Mouse (Mus musculus): Measurements from ENCODE around the gene Asb3. TPM values are rescaled to one million over a fixed set of nuclear protein-coding genes. Genes with fewer than 3 reads are reported as not detected.

The Asb3 gene
- polyA plus RNA-seq (2014; fragmentation: Nextera tagmentation; extraction: Ambion mirVana), result 18.9 and 21.8 TPM in 2 replicates

- ATAC-seq (replicated peaks; ENCODE audit: low FRiP score) (peak; percentile 80), DNase-seq (ENCODE audit: low spot score) (peak; percentile 45)
- no peaks in the 10 kb centered on the region for H3K9me3 ChIP-seq (ENCODE audit: control insufficient read depth, low read length)
- peak within 1 kb of the TSS; percentile 17; the same call in 1 of the 2 replicates for H3K9ac ChIP-seq (ENCODE audit: low read depth, low read length)
- WGBS, result 6% methylated on average over 41 of the region's 41 CpGs
- H3K4me2 ChIP-seq, result peak within 1 kb of the TSS; percentile 74
- no peaks in the 10 kb centered on the region for H3K36me3 ChIP-seq (ENCODE audit: control insufficient read depth, insufficient read depth, low read length)
- peak within 1 kb of the TSS; percentile 42 for H3K4me3 ChIP-seq (ENCODE audit: low read depth, low read length)
- H3K27ac ChIP-seq (ENCODE audit: low read depth, low read length), result no peak within 1 kb of the TSS
- no peaks in the 10 kb centered on the region; the same call in 1 of the 2 replicates for H3K27me3 ChIP-seq (replicated peaks; ENCODE audit: control insufficient read depth, insufficient read depth, low read length)
- H3K4me1 ChIP-seq (replicated peaks; ENCODE audit: control insufficient read depth, insufficient read depth, low read length), result no peaks in the 10 kb centered on the region
Measured at GRCm38 (mm10) chr11:30885171-30885871, at the start of gene Asb3, which contains the start of gene Gpr75. TSS of gene Asb3 (plus strand) at chr11:30885416. TSS of gene Gpr75 (plus strand) at chr11:30885358.

DNA sequence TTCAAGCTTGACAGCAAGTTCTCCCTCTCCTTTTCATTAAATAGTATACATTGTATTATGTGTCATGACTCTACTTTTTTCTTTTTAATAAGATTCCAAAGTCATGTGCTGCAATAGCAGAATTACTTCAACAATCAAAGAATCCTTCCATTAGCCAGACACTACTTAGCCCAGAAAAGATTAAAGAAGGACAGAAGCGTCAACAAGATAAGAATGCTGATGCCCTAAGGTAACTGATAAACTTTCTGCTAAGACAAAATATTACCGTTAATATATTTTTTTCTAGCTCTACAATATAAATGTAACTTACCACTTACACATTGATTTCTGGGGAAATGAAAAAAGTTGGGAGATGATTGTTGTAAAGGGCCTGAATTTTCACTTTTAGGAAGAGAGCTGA, 46.4 kb upstream of the Asb3 start:
- Histone ChIP-seq H3K9ac (ENCODE audit: low read depth, low read length) (no peak overlapping the region), H3K4me3 (ENCODE audit: low read depth, low read length) (no peak overlapping the region), H3K27me3 (replicated peaks; ENCODE audit: control insufficient read depth, insufficient read depth, low read length) (no peaks in the 10 kb centered on the region), H3K4me1 (replicated peaks; ENCODE audit: control insufficient read depth, insufficient read depth, low read length) (no peaks in the 10 kb centered on the region), H3K4me2 (no peak overlapping the region), H3K36me3 (ENCODE audit: control insufficient read depth, insufficient read depth, low read length) (peaks cover 8% of the 10 kb centered on the region; the same call in 1 of the 2 replicates), H3K27ac (ENCODE audit: low read depth, low read length) (no peak overlapping the region), H3K9me3 (ENCODE audit: control insufficient read depth, low read length) (no peaks in the 10 kb centered on the region)
- 83% methylated on average over 2 of the region's 2 CpGs for WGBS
- DNase-seq (ENCODE audit: low spot score), result no peak
- no peak for ATAC-seq (replicated peaks; ENCODE audit: low FRiP score)

DNA sequence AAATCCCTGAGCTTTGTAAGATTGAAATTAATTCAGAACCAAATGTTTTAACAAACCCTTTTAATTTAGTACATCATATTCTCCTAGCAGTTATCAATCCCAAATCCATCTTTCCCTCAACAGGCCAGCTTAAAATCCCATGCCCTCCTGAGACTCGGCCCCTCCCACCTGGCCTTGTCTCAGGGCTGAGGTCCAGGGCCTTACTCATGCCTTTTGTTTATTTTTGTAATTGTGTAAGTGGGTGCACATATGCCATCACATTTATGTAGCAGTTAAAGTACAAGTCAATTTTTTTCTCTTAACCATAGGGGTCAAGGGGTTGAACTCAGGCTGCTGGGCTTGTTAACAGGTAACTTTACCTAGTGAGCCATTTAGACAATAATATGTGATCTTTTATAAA, 40.9 kb upstream of the Asb3 start:
- Histone ChIP-seq H3K27me3 (replicated peaks; ENCODE audit: control insufficient read depth, insufficient read depth, low read length) (no peaks in the 10 kb centered on the region), H3K9me3 (ENCODE audit: control insufficient read depth, low read length) (no peaks in the 10 kb centered on the region), H3K4me1 (replicated peaks; ENCODE audit: control insufficient read depth, insufficient read depth, low read length) (no peaks in the 10 kb centered on the region), H3K36me3 (ENCODE audit: control insufficient read depth, insufficient read depth, low read length) (peaks cover 18% of the 10 kb centered on the region; the same call in 1 of the 2 replicates), H3K27ac (ENCODE audit: low read depth, low read length) (no peak overlapping the region), H3K4me2 (no peak overlapping the region), H3K9ac (ENCODE audit: low read depth, low read length) (no peak overlapping the region), H3K4me3 (ENCODE audit: low read depth, low read length) (no peak overlapping the region)
- WGBS, result 93% methylated on average over 1 of the region's 1 CpGs
- ATAC-seq (replicated peaks; ENCODE audit: low FRiP score) (no peak), DNase-seq (ENCODE audit: low spot score) (no peak)

DNA sequence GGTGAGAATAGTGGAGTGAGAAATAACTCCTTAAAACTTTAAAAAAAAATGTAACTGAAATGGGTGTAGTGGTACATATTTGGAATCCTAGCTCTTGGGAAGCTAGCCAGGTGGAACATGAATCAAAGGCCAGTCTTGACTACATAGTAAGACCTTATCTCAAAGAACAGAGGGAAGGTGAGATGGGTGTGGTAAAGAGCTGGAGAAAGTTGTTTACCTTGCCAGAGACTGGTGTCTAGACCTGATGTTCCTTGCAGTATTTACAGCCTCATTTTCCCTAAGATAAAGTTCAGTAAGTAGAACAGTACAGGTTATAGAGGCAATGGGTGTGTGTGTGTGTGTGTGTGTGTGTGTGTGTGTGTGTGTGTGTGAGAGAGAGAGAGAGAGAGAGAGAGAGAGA, 12.8 kb upstream of the Asb3 start:
- Histone ChIP-seq H3K9ac (ENCODE audit: low read depth, low read length) (no peak overlapping the region), H3K9me3 (ENCODE audit: control insufficient read depth, low read length) (no peaks in the 10 kb centered on the region), H3K4me1 (replicated peaks; ENCODE audit: control insufficient read depth, insufficient read depth, low read length) (no peaks in the 10 kb centered on the region), H3K4me2 (no peak overlapping the region), H3K27me3 (replicated peaks; ENCODE audit: control insufficient read depth, insufficient read depth, low read length) (no peaks in the 10 kb centered on the region), H3K27ac (ENCODE audit: low read depth, low read length) (no peak overlapping the region), H3K36me3 (ENCODE audit: control insufficient read depth, insufficient read depth, low read length) (peaks cover 9% of the 10 kb centered on the region; the same call in 1 of the 2 replicates), H3K4me3 (ENCODE audit: low read depth, low read length) (no peak overlapping the region)
- DNase-seq (ENCODE audit: low spot score) (no peak), ATAC-seq (replicated peaks; ENCODE audit: low FRiP score) (no peak)

GRCm38 (mm10) chr11:30888153-30888552, 2.9 kb downstream of the Asb3 start:
- WGBS, result 80% methylated on average over 2 of the region's 2 CpGs
- ATAC-seq (replicated peaks; ENCODE audit: low FRiP score), result no peak

DNA sequence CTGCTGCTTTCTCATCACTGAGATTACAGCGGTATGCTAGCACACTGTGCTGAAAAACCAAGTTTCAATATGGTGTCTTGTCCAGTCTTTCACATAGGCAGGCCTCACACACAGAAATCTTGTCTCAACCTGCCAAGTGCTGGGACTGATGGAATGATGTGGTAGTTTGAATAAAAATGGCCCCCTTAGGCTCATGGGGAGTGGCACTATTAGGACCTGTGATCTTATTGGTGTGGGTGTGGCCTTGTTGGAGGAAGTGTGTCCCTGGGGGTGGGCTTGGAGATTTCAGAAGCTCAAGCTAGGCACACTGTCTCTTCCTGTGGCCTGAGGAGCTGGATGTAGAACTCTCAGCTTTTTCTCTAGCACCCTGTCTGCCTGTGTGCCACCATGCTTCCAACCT, 11.0 kb downstream of the Asb3 start:
- Histone ChIP-seq H3K27ac (ENCODE audit: low read depth, low read length) (no peak overlapping the region), H3K36me3 (ENCODE audit: control insufficient read depth, insufficient read depth, low read length) (no peaks in the 10 kb centered on the region), H3K4me2 (no peak overlapping the region), H3K4me1 (replicated peaks; ENCODE audit: control insufficient read depth, insufficient read depth, low read length) (no peaks in the 10 kb centered on the region), H3K4me3 (ENCODE audit: low read depth, low read length) (no peak overlapping the region), H3K9me3 (ENCODE audit: control insufficient read depth, low read length) (no peaks in the 10 kb centered on the region), H3K27me3 (replicated peaks; ENCODE audit: control insufficient read depth, insufficient read depth, low read length) (no peaks in the 10 kb centered on the region), H3K9ac (ENCODE audit: low read depth, low read length) (no peak overlapping the region)
- DNase-seq (ENCODE audit: low spot score), result no peak
- ATAC-seq (replicated peaks; ENCODE audit: low FRiP score), result no peak
- WGBS, result 88% methylated on average over 1 of the region's 1 CpGs

More at GRCm38 (mm10) chr11:30888153-30888552, 2.9 kb downstream of the Asb3 start:
- H3K4me2 ChIP-seq, result no peak overlapping the region
- H3K9ac ChIP-seq (ENCODE audit: low read depth, low read length), result no peak overlapping the region
- H3K4me1 ChIP-seq (replicated peaks; ENCODE audit: control insufficient read depth, insufficient read depth, low read length), result no peaks in the 10 kb centered on the region
- no peak overlapping the region for H3K4me3 ChIP-seq (ENCODE audit: low read depth, low read length)
- H3K27ac ChIP-seq (ENCODE audit: low read depth, low read length), result no peak overlapping the region
- no peak for DNase-seq (ENCODE audit: low spot score)
- no peaks in the 10 kb centered on the region for H3K9me3 ChIP-seq (ENCODE audit: control insufficient read depth, low read length)
- H3K36me3 ChIP-seq (ENCODE audit: control insufficient read depth, insufficient read depth, low read length), result no peaks in the 10 kb centered on the region
- H3K27me3 ChIP-seq (replicated peaks; ENCODE audit: control insufficient read depth, insufficient read depth, low read length), result no peaks in the 10 kb centered on the region; the same call in 1 of the 2 replicates

- Histone ChIP-seq H3K4me1 (replicated peaks; ENCODE audit: control insufficient read depth, insufficient read depth, low read length) (no peaks in the 10 kb centered on the region), H3K27me3 (replicated peaks; ENCODE audit: control insufficient read depth, insufficient read depth, low read length) (no peaks in the 10 kb centered on the region), H3K36me3 (ENCODE audit: control insufficient read depth, insufficient read depth, low read length) (no peaks in the 10 kb centered on the region), H3K4me2 (no peak overlapping the region), H3K9me3 (ENCODE audit: control insufficient read depth, low read length) (no peaks in the 10 kb centered on the region), H3K4me3 (ENCODE audit: low read depth, low read length) (no peak overlapping the region), H3K9ac (ENCODE audit: low read depth, low read length) (no peak overlapping the region), H3K27ac (ENCODE audit: low read depth, low read length) (no peak overlapping the region)
- DNase-seq (ENCODE audit: low spot score) (no peak), ATAC-seq (replicated peaks; ENCODE audit: low FRiP score) (no peak)
Measured at GRCm38 (mm10) chr11:30899312-30899711, 14.1 kb downstream of the Asb3 start.

DNA sequence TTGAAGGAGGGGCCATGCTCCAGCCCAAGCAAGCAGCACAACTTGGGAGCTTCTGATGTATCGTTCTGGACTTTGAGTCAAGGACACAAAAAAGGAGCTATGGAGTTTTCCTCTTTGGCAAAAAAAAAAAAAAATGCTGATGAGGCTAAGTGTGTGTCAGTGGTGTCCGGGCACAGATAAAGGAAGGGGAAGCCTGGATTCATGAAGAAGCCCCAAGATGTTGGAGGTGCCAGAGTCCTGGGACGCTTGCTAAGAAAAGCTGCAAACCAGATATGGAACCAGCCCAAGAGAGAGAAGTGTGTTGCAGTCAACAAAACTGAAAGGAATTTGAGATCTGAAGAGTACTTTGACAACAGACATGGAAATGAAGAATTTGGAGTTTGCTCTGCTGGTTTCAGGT, 27.1 kb downstream of the Asb3 start:
- no peak overlapping the region for H3K9ac ChIP-seq (ENCODE audit: low read depth, low read length)
- no peak overlapping the region for H3K4me2 ChIP-seq
- DNase-seq (ENCODE audit: low spot score) (no peak), ATAC-seq (replicated peaks; ENCODE audit: low FRiP score) (no peak)
- no peaks in the 10 kb centered on the region for H3K4me1 ChIP-seq (replicated peaks; ENCODE audit: control insufficient read depth, insufficient read depth, low read length)
- WGBS, result 82% methylated on average over 3 of the region's 3 CpGs
- H3K27ac ChIP-seq (ENCODE audit: low read depth, low read length), result no peak overlapping the region
- H3K36me3 ChIP-seq (ENCODE audit: control insufficient read depth, insufficient read depth, low read length), result no peaks in the 10 kb centered on the region
- H3K9me3 ChIP-seq (ENCODE audit: control insufficient read depth, low read length), result no peaks in the 10 kb centered on the region
- no peaks in the 10 kb centered on the region for H3K27me3 ChIP-seq (replicated peaks; ENCODE audit: control insufficient read depth, insufficient read depth, low read length)
- no peak overlapping the region for H3K4me3 ChIP-seq (ENCODE audit: low read depth, low read length)

DNA sequence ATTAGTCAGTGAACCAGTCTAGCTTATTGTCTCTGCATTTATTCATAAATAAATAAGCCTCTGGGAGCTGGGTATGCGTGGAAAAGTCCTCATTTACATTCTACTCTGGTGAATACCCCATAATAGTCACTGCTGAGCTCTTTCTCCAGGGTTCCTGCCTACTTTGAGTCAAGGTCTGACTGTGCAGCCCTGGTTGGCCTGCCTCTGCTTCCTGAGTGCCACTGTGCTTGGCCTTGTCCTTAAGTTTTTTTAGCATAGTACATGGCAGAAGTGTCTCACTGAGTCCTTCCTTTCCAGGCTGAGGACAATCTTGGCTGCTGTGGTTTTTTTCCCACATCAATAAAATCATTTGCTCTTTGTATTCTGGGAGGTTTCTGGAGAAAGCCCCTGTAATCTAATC, 35.4 kb downstream of the Asb3 start:
- H3K27me3 ChIP-seq (replicated peaks; ENCODE audit: control insufficient read depth, insufficient read depth, low read length), result no peaks in the 10 kb centered on the region
- WGBS, result 69% methylated on average over 1 of the region's 1 CpGs
- H3K4me1 ChIP-seq (replicated peaks; ENCODE audit: control insufficient read depth, insufficient read depth, low read length), result no peaks in the 10 kb centered on the region
- no peak overlapping the region for H3K9ac ChIP-seq (ENCODE audit: low read depth, low read length)
- H3K4me2 ChIP-seq, result no peak overlapping the region
- DNase-seq (ENCODE audit: low spot score) (no peak), ATAC-seq (replicated peaks; ENCODE audit: low FRiP score) (no peak)
- no peaks in the 10 kb centered on the region for H3K9me3 ChIP-seq (ENCODE audit: control insufficient read depth, low read length)
- no peak overlapping the region for H3K27ac ChIP-seq (ENCODE audit: low read depth, low read length)
- no peak overlapping the region for H3K4me3 ChIP-seq (ENCODE audit: low read depth, low read length)
- H3K36me3 ChIP-seq (ENCODE audit: control insufficient read depth, insufficient read depth, low read length), result no peaks in the 10 kb centered on the region; the same call in 1 of the 2 replicates
